Mouse (Mus musculus) cerebellum, postnatal 36 days (tissue): Measurements from ENCODE around the gene Phldb2.

Experiments
- DNase-seq, 2 experiments: peaks; one replicate each; pipeline ENCODE4 v3.0.0; 2021 to 2022; ENCODE audit warnings: mixed read lengths in 2 of 2

Phldb2 gene

DNA sequence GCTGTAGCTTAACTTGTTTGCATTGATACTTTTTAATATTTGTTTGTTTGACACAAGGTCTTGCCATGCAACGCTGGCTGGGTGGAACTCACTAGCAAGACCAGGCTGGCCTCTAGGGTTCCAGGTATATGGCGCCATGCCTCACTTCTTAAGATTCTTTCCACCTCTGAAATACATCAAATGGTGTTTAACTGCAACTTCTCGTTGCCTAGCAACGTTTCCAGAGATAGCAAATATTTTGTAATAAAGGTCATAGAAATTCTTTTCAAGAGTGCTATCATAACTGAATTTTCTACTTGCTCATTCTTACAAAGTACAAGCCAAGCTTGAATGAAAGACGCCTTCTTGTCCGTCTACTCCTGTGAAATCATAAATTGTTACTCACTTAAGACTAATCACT lies 165.7 kb downstream of the Phldb2 start:
- no peak for DNase-seq

- peak in 1 of 2 experiments; percentile 33 for DNase-seq
These were observed 166.8 kb downstream of the Phldb2 start for GRCm38 (mm10) chr16:45786639-45787038.

DNA sequence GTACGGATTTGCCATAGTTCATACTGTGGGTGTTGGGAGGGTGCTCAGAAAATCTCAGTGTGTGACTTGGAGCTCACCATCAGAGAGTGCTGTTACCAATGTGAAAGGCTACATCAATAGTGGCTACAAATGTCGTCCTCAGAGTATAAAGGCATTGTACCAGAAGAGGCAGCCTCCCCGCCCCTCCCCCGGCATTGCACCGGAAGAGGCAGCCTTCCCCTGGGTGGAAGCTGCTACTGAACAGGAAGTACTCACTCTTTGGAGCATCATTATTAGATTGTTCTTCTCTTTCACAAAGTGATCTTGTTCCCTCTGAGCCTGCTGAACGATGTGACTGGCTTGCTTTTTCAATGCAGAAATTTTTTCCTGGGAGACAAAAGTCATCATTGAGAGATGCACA lies 173.4 kb downstream of the Phldb2 start:
- no peak for DNase-seq

DNA sequence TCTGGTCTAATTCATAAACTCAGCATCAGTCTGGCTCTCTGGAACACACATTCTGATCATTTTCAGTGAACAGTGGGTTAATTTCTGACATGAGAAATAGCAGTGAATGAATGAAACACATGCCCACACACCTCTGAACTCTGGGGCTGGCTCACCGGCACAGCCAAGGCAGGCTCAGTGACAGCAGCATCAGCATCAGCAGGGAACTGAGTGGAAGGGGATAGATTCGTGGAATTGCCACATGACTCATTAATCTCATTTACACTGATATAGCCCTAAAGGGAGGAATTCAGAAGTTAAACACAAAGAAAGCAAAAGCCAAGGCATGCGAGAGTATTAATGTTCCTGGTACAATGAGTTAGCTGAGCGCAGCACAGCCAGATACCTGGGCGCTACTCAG lies 178.6 kb downstream of the Phldb2 start:
- DNase-seq, result no peak

- DNase-seq, result peak in 1 of 2 experiments; percentile 25
These were observed 182.5 kb downstream of the Phldb2 start for GRCm38 (mm10) chr16:45770914-45771313.

DNA sequence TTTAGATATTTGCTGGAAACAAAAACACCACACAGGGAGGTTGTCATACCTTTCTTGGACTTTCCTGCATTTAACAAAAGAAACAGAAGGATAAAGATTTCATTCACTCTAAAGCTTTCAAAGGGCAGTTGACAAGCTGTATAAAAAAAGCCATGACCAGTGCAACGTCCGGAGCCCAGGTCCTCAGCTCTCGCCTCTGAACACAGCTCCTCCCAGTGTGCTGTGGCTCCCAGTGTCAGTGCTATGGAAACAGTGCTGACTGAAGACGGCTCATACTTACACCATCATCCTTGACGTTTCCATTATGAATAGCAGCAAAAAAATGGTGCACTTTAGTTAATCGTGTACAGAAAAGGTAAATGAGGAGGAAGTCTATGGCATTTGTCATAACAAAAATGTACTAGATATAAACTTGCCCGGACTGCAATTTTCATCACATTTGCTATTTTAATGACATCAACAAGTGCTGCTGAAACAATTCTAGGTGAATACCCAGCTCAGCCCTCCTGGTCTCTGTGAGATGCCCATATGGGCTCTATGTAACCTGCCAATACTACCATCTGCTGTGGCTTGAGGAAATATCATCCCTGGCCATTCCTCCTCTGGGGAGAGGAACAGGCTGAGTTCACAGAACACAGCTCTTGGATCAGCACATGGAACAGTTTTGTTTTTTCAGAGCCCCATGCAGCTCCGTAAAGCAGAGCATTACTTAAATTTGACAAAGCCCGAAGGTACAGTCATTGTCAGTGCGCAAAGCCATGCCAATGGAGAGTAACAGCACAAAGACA lies 185.4 kb downstream of the Phldb2 start:
- DNase-seq, result peak; percentile 74 to 84

DNA sequence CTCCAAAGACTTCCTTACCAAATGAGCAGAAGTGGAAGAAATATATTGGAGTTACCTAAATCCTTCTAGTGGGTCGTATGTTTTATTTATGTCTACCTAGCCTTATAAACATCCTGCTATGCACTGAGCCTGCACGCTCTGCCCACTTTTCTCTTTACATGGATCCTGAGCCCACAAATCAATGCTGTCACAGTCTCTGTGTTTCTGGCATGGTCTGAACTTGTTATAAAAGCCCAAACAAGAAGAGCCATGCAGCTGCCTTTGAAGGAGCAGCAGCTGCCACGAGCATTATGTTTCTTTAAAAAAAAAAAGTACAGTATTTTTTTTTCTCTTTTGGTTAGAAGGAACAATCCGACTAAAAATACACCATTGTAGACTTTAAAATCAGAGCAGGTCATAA lies 186.0 kb downstream of the Phldb2 start:
- DNase-seq, result no peak

GRCm38 (mm10) chr16:45765801-45766494 lies 187.4 kb downstream of the Phldb2 start:
- DNase-seq, result no peak

DNA sequence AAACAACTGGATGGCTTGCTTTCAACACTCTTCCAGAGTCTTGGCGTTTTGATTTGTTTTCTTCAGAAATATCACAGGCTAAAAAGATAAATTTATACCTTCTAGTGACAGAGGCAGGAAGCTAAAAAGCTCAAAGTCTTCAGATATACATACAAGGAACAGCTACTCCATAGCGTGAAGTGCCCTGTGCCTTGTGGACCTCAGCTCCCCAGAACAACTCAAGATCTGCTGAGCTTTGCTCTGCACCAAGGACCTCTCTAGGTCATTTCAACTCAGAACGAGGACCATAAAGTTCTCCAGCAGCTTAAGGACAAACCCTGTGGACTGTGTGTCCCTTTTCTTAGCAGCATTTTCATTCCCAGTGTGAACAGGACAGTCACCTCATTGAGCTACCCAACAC lies 188.3 kb downstream of the Phldb2 start:
- no peak for DNase-seq

- DNase-seq, result no peak
These were observed 190.4 kb downstream of the Phldb2 start for GRCm38 (mm10) chr16:45762859-45763505.

DNA sequence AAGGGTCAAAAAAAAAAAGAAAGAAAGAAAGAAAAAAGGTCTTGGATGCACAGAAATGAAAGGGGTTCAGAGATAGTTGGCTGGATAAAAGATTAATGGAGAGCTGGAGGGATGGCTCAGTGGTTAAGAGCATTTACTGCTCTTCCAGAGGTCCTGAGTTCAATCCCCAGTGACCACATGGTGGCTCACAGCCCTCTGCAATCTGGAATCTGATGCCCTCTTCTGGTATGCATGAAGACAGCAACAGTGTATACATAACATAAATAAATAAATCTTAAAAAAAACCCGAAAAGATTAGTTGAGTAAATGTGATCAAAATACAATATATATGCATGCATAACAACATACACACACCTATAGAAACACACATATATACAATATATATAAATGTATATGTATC lies 192.0 kb downstream of the Phldb2 start:
- DNase-seq, result no peak

DNA sequence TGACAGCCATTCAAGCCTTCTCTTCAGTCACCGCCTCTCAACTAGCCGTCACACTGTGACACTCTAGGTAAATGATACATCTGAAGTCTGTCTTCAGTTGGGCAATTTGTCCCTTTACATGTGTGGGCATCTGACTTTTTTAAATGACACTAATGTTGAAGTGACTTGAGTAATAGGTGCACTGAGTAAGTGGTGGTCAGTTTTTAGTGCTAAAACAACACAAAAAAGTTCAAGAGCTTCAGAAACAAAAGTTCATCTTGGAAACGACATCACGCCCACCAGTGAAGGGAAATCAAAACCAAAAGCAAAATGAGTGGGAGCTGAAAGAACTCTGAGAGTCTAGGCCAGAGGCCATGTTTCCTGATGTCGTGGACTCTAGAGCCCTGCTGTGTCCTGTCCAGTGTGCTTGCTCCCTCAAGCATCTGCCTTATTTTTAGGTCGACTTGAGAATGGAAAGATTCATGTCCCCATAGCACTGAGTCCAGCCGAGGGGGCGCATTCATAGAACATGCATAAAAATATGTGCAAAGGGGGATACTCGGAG lies 194.6 kb downstream of the Phldb2 start:
- DNase-seq, result no peak

- DNase-seq, result no peak
These were observed 195.8 kb downstream of the Phldb2 start for GRCm38 (mm10) chr16:45757421-45758078.

DNA sequence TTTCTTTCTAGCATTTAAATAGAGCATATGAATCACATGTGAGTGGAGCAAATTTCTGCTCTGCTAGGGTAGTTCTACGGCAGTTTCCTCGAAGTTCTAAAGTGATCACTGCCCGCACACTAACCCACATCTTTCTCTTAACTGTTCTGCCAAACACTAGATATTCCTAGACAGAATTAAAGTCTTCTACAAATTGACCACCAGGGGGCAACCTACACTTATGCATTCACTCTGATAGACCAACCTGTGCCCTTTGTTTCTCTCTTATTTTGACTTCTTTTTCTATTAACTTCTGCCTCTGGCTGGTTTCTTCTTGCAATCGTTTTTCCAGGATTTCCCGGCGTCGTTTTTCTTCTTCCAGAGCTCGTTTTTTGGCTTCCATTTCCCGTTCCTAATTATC lies 196.5 kb downstream of the Phldb2 start:
- peak in 1 of 2 experiments; percentile 59 for DNase-seq

DNA sequence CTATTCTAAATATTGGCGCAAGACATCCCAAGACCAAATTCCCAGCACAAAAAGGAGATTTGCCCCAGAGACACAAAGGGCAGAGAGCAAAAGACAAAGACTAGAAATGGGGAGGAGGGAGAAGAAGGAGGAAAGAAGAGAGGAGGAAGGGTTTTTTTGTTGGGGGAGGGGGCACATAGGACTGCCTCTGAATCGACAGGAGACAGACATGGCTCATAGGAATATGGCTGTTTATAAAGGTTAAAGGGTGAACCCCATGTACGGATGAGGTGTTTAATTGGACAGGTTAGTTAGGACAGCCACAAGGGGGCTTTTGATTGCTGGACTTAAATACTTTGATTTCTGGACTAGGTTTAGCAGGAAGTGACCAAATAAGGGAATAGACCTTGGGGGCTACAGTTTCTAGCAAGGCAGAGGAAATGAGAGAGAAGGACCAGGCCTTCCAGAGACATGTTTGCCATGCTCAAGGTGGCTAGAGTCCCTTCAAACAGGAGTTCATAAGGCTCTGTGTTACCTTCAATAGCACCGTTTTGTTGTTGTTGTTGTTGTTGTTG lies 209.7 kb downstream of the Phldb2 start:
- no peak for DNase-seq

DNA sequence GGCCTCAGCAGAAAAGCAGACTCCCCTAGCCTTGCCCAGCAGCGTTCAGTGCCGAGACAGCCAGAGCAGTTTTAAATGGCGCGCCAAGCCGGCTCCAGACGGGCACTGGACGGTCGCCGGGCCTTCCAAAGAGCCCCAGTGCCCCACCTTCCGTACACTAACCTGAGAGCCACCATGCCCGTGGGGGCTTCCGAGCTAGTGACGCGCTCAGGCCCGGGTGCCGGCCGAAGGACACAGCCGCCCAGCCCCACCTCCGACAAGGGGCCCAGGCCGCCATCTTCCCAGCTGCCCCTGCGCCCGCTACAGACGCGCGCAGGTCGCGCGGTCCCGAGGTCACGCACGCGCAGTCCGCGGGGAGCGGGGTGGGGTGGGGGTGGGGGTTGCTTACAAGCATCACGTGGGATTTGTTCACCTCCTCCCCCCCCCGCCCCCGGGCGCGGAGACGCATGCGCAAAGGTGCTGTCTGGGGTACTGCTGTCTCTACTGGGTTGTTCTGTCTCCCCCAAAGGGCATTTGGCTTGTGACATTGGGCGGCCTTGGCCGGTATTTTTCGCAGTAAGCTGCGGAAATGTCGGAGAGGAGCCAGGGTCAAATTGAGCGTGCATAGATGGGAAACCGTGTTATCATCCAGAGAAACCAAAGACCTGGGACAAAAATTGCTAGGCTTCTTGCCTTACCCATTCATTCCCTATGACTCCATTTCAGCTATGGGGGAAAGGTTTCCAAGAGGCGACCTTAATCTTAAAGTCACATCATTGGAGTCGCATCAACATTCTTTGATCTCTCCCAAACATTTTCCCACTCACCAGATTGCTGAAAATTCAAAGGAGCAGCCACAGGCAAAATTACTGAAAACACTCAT lies 210.6 kb downstream of the Phldb2 start, which contains the start of gene Abhd10:
Gene Abhd10 (minus strand): TSS at position 341 of the 862 bp plus-strand sequence.
- DNase-seq, result peak; percentile 98 to 99

DNA sequence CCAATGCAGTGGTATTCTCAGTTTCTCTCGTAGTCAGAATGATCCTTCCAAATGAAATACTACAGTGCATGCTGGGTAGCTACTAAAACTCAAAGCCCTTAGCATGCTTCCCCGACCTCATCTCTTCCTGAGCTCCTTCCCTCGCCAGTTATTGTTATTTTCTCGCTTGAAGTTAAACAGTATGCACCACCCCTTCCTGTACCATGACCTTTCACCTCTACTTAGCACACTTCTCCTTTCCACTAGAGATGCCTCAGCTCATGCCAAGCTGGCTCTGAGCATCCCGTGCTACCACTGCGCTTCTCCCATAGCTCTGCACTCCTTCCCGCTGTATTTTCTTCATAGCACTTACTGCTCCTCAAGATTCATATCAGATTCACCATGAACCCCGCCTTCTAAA lies 215.5 kb downstream of the Phldb2 start:
- DNase-seq, result no peak

DNA sequence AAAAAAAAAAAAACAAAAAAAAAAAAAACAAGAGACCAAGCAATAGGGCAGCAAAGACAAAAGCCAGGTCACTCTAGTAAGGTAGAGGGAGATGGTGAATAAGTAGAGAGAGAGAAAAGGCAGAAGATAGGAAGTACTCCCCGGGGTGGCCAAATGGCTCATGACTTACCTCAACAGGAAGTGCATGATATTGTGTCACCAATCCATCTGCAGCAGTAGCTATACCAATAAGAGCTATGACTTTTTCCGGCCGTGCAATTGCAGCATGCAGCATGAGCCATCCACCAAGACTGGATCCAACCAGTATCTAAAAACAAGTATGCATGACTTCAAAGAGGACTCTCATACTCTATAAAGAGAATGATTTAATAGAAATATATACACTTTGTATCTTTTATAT lies 216.7 kb downstream of the Phldb2 start:
- DNase-seq, result no peak

DNA sequence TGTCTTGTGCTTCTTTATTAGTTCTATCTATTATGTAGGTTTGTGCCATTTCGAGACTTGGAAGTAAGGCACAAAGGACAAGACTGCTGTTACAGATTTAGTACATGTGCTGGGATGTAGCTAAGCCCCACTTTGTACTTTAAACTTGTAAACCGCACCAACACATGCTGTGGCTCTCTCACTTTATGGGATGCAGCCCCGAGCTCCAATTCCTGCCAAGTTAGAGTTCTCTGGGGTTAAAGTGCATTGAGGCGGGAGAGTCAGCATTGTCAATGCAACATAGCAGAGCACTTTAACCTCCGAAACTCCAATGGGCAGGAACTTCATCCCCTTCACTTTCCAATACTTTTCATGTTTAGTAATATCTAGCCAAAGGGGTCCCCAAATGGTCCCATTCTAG lies 224.2 kb downstream of the Phldb2 start:
- DNase-seq, result no peak

DNA sequence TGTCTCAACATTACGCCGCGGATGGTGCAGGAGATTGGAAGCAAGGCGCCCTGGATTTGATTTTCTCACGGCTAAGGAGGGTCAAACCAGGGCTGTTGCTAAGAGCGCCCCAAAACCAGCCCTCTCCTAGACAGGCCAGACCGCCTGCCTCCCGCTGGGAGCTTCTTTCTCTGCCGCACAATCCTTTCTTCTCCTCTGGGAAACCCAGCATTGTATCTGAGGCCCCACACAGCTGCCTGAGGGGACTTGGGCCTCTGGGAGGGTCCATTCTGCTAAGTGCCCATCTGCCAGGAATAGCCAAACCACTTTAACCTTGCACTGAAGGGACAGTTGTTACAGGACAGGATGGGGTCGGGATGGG lies 228.7 kb downstream of the Phldb2 start:
- peak in 1 of 2 experiments; percentile 61 for DNase-seq

DNA sequence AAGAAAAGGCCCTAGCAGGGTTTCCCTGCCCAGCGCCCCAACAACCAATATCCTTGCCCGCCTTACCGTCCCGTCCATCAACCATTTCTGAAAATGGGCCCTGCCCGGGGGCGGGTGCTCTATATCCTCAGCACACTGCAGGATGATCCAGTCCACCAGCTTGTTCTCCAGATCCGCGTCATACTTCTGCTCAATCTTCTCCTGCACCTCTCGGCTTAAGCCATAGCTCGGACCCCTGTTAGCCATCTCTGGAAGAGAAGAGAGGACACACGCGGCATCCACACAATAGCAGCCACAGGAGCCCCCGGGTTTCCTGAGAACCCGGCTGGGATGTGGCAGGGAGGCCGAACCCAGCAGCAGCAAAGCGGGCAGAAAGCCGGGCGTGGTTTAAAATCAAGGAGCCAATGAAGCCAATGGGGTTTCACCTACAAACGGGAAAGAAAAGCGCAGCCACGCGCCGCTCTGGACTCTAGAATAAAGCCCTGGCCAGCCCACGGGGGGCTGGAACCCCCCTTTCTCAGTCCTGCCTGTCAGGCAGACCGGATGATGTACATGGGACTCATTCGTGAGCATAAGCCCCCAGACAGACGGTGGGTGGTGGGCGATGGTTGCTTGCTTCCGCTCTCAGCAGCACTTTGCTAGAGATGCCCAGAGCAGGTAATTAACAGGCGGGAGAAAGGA lies 229.2 kb downstream of the Phldb2 start, which contains the start of gene Tagln3:
Gene Tagln3 (minus strand): TSS at position 548 of the 681 bp plus-strand sequence.
- peak; percentile 78 to 84 for DNase-seq
